Mouse (Mus musculus): Measurements from ENCODE around the gene Nagk. TPM values are rescaled to one million over a fixed set of nuclear protein-coding genes. Genes with fewer than 3 reads are reported as not detected.
"Not testable (repeated sequence)": the region's sequence is repeated elsewhere in the genome, so short reads cannot be mapped to it uniquely, and the experiment has no call there.

The Nagk gene
- total RNA-seq, 4 experiments from 2014 or later, result 45.1 to 56.5 (median 51.3) TPM

GRCm38 (mm10) chr6:83815801-83816200, 21.0 kb downstream of the Nagk start:
- no peak for DNase-seq (ENCODE audit: low spot score in 2 of 2)

- DNase-seq (ENCODE audit: low spot score in 2 of 2), result no peak
Observed at GRCm38 (mm10) chr6:83818996-83819395, 24.2 kb downstream of the Nagk start.

- no peak for DNase-seq (ENCODE audit: low spot score in 2 of 2)
Observed at GRCm38 (mm10) chr6:83820727-83821515, 26.1 kb downstream of the Nagk start.

- no peak for DNase-seq (ENCODE audit: low spot score in 2 of 2)
Observed at GRCm38 (mm10) chr6:83821856-83822255, 27.1 kb downstream of the Nagk start.

- DNase-seq (ENCODE audit: low spot score in 2 of 2), result peak in 1 of 2 experiments; percentile 14
Observed at GRCm38 (mm10) chr6:83830941-83831605, 36.3 kb downstream of the Nagk start.

- DNase-seq (ENCODE audit: low spot score in 2 of 2), result peak; percentile 99
Observed at GRCm38 (mm10) chr6:83831606-83832123, 36.9 kb downstream of the Nagk start, which contains the start of gene Paip2b. Paip2b (minus strand) TSS chr6:83831741.

- DNase-seq (ENCODE audit: low spot score in 2 of 2), result not testable (repeated sequence)
Observed at GRCm38 (mm10) chr6:83832393-83832792, 37.6 kb downstream of the Nagk start.

GRCm38 (mm10) chr6:83836826-83837225, 42.0 kb downstream of the Nagk start:
- DNase-seq (ENCODE audit: low spot score in 2 of 2), result no peak

GRCm38 (mm10) chr6:83838046-83838445, 43.3 kb downstream of the Nagk start:
- DNase-seq (ENCODE audit: low spot score in 2 of 2), result no peak

- no peak for DNase-seq (ENCODE audit: low spot score in 2 of 2)
Observed at GRCm38 (mm10) chr6:83840086-83840485, 45.3 kb downstream of the Nagk start.

GRCm38 (mm10) chr6:83844913-83845312, 50.1 kb downstream of the Nagk start:
- no peak for DNase-seq (ENCODE audit: low spot score in 2 of 2)

- DNase-seq (ENCODE audit: low spot score in 2 of 2), result no peak
Observed at GRCm38 (mm10) chr6:83846141-83846540, 51.4 kb downstream of the Nagk start.

- DNase-seq (ENCODE audit: low spot score in 2 of 2), result no peak
Observed at GRCm38 (mm10) chr6:83849446-83849845, 54.7 kb downstream of the Nagk start.

Other genes with a start within 250 kb of the Nagk start
- gene Stambp, start 222.3 kb upstream of the Nagk start, total RNA-seq (2022), result 10 to 100 TPM; 36.2 to 39.9 (median 37.7) TPM
- gene Clec4f, start 138.8 kb upstream of the Nagk start, total RNA-seq (2022), result not detected
- gene Cd207, start 117.1 kb upstream of the Nagk start, total RNA-seq (2022), result not detected
- not detected for gene Vax2, start 83.7 kb upstream of the Nagk start, total RNA-seq (2022)
- gene Atp6v1b1, start 52.0 kb upstream of the Nagk start, total RNA-seq (2022), result under 1 TPM in 3 of 4 experiments, not detected in 1; 0.22 to 0.82 (median 0.29) TPM
- not detected for gene Ankrd53, start 32.3 kb upstream of the Nagk start, total RNA-seq (2022)
- 10 to 100 TPM; 48.3 to 59.3 (median 53.5) TPM for gene Tex261, start 19.2 kb upstream of the Nagk start, total RNA-seq (2022)
- gene Paip2b, start 36.8 kb downstream of the Nagk start, total RNA-seq (2022), result 10 to 100 TPM; 43.0 to 66.4 (median 57.0) TPM
- 100 to 1,000 TPM; 115 to 150 (median 133) TPM for gene Zfp638, start 72.1 kb downstream of the Nagk start, total RNA-seq (2022)
- 1 to 10 TPM; 1.2 to 3.5 (median 2.7) TPM for gene Dysf, start 213.6 kb downstream of the Nagk start, total RNA-seq (2022)

Data from layer of hippocampus, adult 8-10 months (tissue).